Mouse (Mus musculus): ENCODE data around the gene Rin2.

Gene Rin2

GRCm38 (mm10) chr2:145830417-145830816 is 155.4 kb downstream of the Rin2 start:
- no peak for DNase-seq

GRCm38 (mm10) chr2:145831949-145832835 is 157.2 kb downstream of the Rin2 start:
- DNase-seq = peak; percentile 51 to 78

- no peak for DNase-seq
Measured at GRCm38 (mm10) chr2:145832836-145833221, 157.8 kb downstream of the Rin2 start.

- DNase-seq = no peak
Measured at GRCm38 (mm10) chr2:145833341-145833740, 158.3 kb downstream of the Rin2 start.

- no peak for DNase-seq
Measured at GRCm38 (mm10) chr2:145835920-145836319, 160.9 kb downstream of the Rin2 start.

- DNase-seq = no peak
Measured at GRCm38 (mm10) chr2:145838675-145839074, 163.7 kb downstream of the Rin2 start.

GRCm38 (mm10) chr2:145839565-145840315 is 164.7 kb downstream of the Rin2 start:
- DNase-seq = no peak

- no peak for DNase-seq
Measured at GRCm38 (mm10) chr2:145840320-145840719, 165.3 kb downstream of the Rin2 start.

- DNase-seq = no peak
Measured at GRCm38 (mm10) chr2:145840910-145841870, 166.2 kb downstream of the Rin2 start.

- no peak for DNase-seq
Measured at GRCm38 (mm10) chr2:145843322-145843721, 168.3 kb downstream of the Rin2 start.

GRCm38 (mm10) chr2:145846595-145846994 is 171.6 kb downstream of the Rin2 start:
- DNase-seq = peak in 1 of 2 experiments; percentile 28

GRCm38 (mm10) chr2:145849170-145849905 is 174.3 kb downstream of the Rin2 start:
- peak in 1 of 2 experiments; percentile 39 for DNase-seq

GRCm38 (mm10) chr2:145850779-145851178 is 175.8 kb downstream of the Rin2 start:
- DNase-seq = no peak

GRCm38 (mm10) chr2:145855831-145856230 is 180.8 kb downstream of the Rin2 start:
- peak in 1 of 2 experiments; percentile 16 for DNase-seq

- peak; percentile 52 to 60 for DNase-seq
Measured at GRCm38 (mm10) chr2:145857864-145858263, 182.8 kb downstream of the Rin2 start.

- peak; percentile 56 to 84 for DNase-seq
Measured at GRCm38 (mm10) chr2:145859442-145859931, 184.5 kb downstream of the Rin2 start.

- DNase-seq = peak; percentile 88 to 93
Measured at GRCm38 (mm10) chr2:145859932-145860801, 185.2 kb downstream of the Rin2 start.

GRCm38 (mm10) chr2:145861193-145862123 is 186.4 kb downstream of the Rin2 start:
- peak in 1 of 2 experiments; percentile 38 for DNase-seq

- DNase-seq = peak; percentile 76 to 88
Measured at GRCm38 (mm10) chr2:145862206-145862817, 187.3 kb downstream of the Rin2 start.

All from kidney, postnatal 25 days (tissue).